Mouse (Mus musculus): ENCODE measurements around the gene Ccnb1ip1. TPM values are rescaled to one million over a fixed set of nuclear protein-coding genes. Genes with fewer than 3 reads are reported as not detected.
"Not testable (repeated sequence)": the region's sequence is repeated elsewhere in the genome, so short reads cannot be mapped to it uniquely, and the experiment has no call there.

Gene Ccnb1ip1
- total RNA-seq (2021): 1 to 10 TPM in 1 of 2 experiments, under 1 TPM in 1; 0.28 to 1.9 TPM
- long read RNA-seq, experiment 1, partial matches to known transcripts: 0 of 1 reads
- long read RNA-seq, experiment 1, other reads (novel, unspliced or antisense): 0 of 1 reads
- long read RNA-seq, experiment 2: 0 reads

DNA sequence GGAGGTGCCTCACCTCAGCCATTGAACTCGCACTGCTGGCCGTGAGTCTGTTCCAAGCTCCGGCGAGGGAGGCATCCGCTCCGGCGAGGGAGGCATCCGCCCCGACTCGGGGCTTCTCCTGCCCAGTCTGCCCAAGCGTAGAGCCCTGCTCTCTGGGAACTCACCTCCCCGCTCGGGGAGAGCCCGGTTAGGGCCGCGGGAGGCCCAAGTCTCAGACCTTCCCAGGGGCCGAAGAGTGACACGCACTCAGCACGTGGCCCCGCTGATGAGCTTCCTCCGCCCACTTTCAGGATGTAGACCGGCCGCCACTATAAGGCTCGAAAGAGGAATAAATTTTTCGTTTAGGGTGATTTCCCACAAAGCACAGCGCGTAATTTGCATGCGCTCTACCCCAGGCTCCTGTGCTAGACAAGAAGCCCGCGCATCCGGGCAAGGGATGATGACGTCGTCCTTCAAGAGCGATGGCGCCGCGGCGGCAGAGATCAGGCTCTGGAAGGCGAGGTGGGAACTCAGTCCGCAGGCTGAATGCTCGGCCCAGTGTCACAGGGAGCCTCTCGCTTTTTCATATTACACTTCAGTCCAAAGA, at the start of gene Ccnb1ip1, which contains the start of gene Parp2:
Gene Ccnb1ip1 (minus strand): TSS at position 246 of the 586 bp plus-strand sequence.
Gene Parp2 (plus strand): TSS at position 355 of the 586 bp plus-strand sequence.
- DNase-seq (ENCODE audit: low spot score in 2 of 2): peak; percentile 99 to 100

DNA sequence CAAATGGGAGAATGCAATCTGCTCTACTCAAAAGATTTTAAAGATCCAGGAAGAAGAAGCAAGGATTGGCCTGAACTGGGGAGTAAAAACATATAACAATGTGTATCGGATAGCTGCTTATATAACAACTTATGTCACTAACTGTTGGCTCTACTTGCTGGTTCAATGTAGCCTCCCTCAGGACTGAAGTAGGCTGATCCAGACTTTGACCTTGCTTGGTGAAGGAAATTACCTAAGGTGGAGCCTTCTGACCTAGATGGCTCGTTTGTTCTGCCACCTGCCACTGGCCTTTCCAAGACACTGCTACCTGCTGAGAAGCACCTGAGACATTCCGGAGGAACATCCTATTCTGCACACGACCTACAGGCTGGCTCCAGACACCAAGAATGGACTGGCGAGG, 48.3 kb upstream of the Ccnb1ip1 start:
- DNase-seq (ENCODE audit: low spot score in 2 of 2): no peak

GRCm38 (mm10) chr14:50837236-50837635, 29.7 kb upstream of the Ccnb1ip1 start:
- DNase-seq (ENCODE audit: low spot score in 2 of 2): no peak

DNA sequence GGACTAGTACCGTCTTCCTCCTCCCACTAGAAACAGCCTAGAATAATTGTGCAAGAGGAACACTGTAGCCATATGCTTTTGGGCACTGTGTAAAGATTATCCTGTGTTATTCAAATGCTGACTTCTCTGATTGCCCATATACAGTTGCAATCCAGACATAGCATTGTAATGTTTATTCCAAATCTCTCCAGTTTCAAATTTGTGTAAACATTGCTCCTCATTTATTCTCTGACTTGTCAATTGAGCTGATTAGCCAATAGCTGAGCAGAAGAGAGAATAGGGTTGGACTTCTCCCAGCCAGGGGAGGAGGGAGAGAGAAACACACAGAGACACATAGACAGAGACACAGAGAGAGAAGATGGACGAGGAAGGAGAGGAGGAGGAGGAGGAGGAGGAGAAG, 26.9 kb upstream of the Ccnb1ip1 start:
- no peak for DNase-seq (ENCODE audit: low spot score in 2 of 2)

- DNase-seq (ENCODE audit: low spot score in 2 of 2): no peak
These were observed 26.4 kb upstream of the Ccnb1ip1 start for GRCm38 (mm10) chr14:50833964-50834363.

DNA sequence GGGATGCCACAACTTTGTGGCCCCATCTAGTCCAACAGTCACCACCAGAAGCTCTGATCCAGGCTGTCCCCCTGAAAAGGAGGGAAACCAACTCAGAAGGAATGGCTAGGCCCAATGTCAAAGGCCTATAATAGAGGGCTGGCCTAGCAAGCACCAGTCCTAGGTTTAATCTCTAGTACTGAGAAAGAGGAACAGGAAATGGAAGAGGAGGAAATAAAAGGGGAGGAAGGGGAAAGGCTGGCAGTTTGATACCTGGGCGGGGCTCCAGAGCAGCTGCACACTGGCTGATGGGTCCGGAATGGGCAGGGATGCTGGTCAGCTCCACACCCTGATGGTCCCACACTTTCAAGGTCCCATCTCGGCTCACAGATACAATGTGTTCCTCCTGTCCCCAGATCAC, 22.3 kb upstream of the Ccnb1ip1 start:
- DNase-seq (ENCODE audit: low spot score in 2 of 2): no peak

DNA sequence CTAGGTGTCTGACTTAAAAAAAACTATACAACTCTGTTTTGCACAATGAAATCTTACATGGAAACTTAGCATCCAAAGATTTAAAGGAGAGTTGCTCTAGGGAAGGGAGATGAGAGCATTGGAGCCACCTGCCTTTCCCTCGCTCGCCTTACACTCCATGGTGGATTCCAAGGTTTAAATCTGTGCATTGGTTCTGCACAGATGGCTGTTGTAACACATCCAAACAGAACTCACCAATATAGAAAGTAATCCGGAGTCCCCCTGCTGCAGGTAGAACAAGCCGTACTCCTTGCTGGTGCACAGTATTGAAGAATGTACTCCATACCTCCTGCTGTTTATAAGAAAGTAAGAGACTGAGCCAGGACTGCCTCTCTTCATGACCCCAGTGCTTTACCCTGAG, 19.0 kb upstream of the Ccnb1ip1 start:
- no peak for DNase-seq (ENCODE audit: low spot score in 2 of 2)

- no peak for DNase-seq (ENCODE audit: low spot score in 2 of 2)
These were observed 16.7 kb upstream of the Ccnb1ip1 start for GRCm38 (mm10) chr14:50824219-50824618.

- DNase-seq (ENCODE audit: low spot score in 2 of 2): no peak
These were observed 15.7 kb upstream of the Ccnb1ip1 start for GRCm38 (mm10) chr14:50823240-50823639.

GRCm38 (mm10) chr14:50813060-50813459, 5.5 kb upstream of the Ccnb1ip1 start:
- no peak for DNase-seq (ENCODE audit: low spot score in 2 of 2)

DNA sequence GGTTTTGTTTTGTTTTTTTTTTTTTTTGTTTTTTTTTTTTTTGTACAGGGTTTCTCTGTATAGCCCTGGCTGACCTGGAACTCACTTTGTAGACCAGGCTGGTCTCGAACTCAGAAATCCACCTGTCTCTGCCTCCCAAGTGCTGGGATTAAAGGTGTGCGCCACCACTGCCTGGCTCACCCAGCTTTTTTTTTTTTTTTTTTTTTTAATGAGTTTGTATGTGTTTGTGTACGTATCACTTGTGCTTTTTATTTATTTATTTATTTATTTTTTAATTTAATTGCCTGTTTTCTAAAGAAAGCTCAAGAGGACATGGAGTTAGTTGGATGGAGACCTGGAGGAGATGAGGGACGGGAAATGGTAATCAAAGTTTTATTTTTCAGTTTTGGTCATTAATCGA, 1.1 kb downstream of the Ccnb1ip1 start:
- not testable (repeated sequence) for DNase-seq (ENCODE audit: low spot score in 2 of 2)

GRCm38 (mm10) chr14:50804683-50805082, 2.8 kb downstream of the Ccnb1ip1 start:
- DNase-seq (ENCODE audit: low spot score in 2 of 2): no peak

DNA sequence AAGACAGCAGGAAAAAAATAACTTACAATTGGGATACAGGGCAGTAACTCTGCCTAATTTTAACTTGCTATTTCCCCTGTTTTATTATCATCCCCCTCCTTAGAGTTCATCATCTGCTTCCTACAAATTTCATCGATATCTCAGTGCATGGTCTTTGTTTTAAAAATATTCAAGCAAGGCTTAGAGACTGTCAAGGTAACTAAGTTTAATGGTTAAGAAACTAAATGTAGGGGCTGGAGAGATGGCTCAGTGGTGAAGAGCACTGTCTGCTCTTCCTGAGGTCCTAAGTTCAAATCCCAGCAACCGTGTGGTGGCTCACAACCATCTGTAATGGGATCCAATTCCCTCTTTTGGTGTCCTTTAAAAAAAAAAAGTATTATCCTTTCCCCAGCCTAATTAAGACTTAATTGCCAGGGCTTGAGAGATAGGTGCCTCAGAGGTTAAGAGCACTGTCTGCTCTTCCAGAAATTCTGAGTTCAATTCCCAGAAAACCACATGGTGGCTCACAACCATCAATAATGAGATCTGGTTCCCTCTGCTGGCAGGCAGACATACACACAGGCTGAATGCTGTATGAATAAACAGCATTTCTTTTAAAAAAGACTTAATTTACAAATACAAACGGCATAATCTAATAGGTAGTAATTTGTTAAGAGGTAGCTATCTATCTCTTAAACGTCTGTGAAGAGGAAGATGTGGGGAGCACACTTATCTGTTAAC, 4.5 kb downstream of the Ccnb1ip1 start:
- DNase-seq (ENCODE audit: low spot score in 2 of 2): no peak

DNA sequence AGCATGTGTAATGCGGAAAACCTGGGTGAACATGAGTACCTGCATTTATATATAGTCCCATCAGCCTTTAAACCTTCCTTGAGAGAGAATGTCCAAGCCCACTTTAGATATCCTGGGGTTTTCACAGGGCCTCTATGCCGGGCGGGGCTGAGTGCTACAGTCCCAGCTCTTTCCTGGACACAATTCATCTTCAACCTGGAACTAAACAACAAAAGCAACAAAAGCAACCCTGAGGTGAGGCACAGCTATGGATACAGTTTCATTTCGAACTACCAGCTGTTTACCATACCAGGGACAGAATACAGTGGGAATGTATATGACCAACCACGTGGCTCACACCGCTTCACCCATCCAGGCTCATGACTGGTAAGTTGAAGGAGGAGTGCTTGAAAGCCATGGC, 5.1 kb downstream of the Ccnb1ip1 start:
- no peak for DNase-seq (ENCODE audit: low spot score in 2 of 2)

GRCm38 (mm10) chr14:50799502-50800259, 7.9 kb downstream of the Ccnb1ip1 start:
- DNase-seq (ENCODE audit: low spot score in 2 of 2): peak; percentile 20 to 68

DNA sequence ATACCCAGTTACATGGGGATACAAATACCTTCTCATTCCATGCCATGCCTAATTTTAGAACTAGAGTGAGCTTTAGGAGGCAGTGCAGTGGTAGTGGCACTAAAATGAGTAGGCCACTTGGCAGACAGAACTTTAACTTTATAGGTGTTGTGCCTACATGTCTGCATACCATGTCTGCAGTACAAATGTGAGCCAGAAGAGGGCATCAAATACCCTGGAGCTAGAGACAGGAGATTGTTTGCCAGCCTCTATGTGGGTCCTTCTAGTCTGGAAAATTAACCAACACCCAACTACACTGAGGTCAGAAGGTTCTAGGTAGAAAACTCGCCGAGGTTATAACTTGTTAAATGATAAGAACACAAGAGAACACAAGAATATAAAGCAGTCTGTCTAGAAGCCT, 9.0 kb downstream of the Ccnb1ip1 start:
- DNase-seq (ENCODE audit: low spot score in 2 of 2): no peak

DNA sequence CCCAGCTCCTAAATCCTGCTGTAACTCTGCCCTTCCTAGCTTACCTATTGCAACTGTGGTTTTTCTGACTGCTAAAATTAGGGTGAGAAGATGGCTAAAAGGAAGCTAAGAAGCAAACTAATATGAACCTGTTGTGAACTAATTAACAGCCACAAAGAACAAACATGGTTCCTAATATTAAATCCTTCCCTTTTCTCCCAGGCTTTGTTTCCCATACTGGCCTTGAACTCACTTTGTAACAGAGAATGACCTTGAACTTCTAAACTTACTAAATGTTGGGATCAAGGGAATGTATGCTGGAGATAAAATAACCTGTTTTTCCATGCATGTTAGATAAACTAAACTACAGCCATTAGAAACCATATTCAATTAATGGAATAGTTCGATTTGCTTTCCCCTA, 11.1 kb downstream of the Ccnb1ip1 start:
- DNase-seq (ENCODE audit: low spot score in 2 of 2): no peak

GRCm38 (mm10) chr14:50795965-50796364, 11.6 kb downstream of the Ccnb1ip1 start:
- DNase-seq (ENCODE audit: low spot score in 2 of 2): no peak

- DNase-seq (ENCODE audit: low spot score in 2 of 2): no peak
These were observed 12.1 kb downstream of the Ccnb1ip1 start for GRCm38 (mm10) chr14:50795261-50795935.

DNA sequence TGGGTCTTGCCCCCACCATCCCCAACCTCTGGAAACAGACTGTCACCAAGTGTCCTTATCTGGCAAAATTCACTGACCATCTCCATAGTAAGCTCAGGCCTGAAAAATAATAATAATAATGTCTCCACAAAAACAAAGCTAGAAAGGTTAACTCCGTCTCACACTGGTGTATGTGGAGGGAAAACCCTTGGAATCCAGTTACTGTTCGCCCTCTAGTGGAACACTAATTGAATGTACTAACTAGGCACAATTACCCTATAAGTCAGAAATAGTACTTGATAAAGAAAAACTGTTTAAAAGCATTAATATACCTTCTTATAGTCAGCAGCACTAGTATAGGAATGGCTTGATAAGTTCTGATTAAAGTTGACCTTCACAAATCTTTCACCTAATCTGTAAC, 19.4 kb downstream of the Ccnb1ip1 start:
- DNase-seq (ENCODE audit: low spot score in 2 of 2): no peak

- DNase-seq (ENCODE audit: low spot score in 2 of 2): peak; percentile 92 to 93
These were observed 22.3 kb downstream of the Ccnb1ip1 start, which contains the start of gene Ttc5 for GRCm38 (mm10) chr14:50785251-50785637. Gene Ttc5, minus strand, starts transcription at chr14:50785519.

Data from layer of hippocampus, postnatal 14 days (tissue).